Mouse (Mus musculus) C2C12 (cell line): ENCODE results near the gene Elmo3.

Experiments
- CEBPB ChIP-seq: IDR thresholded peaks from one replicate; pipeline ENCODE4 v1.6.1; 2011; ENCODE audit warnings: low read depth, mild to moderate bottlenecking, control low read depth, moderate library complexity
- CTCF ChIP-seq: IDR thresholded peaks from one replicate; pipeline ENCODE4 v1.5.1; 2011; ENCODE audit not compliant: control insufficient read depth, insufficient read depth, insufficient read length
- FOSL1 ChIP-seq: IDR thresholded peaks from one replicate; pipeline ENCODE4 v1.8.0; 2011; ENCODE audit warnings: mild to moderate bottlenecking, low read length; ENCODE audit not compliant: poor library complexity, insufficient read depth, severe bottlenecking
- MAX ChIP-seq: IDR thresholded peaks from one replicate; pipeline ENCODE4 v1.6.1; 2011; ENCODE audit warnings: mild to moderate bottlenecking, control low read depth
- MYOD1 ChIP-seq: IDR thresholded peaks from one replicate; pipeline ENCODE4 v1.6.1; 2011; ENCODE audit warnings: low read depth; ENCODE audit not compliant: control insufficient read depth, insufficient read length
- MYOG ChIP-seq: IDR thresholded peaks from one replicate; pipeline ENCODE4 v1.6.1; 2011; ENCODE audit not compliant: control insufficient read depth, insufficient read length; ENCODE audit errors: extremely low read depth
- USF1 ChIP-seq: IDR thresholded peaks from one replicate; pipeline ENCODE4 v1.6.1; 2011; ENCODE audit warnings: low read depth, mild to moderate bottlenecking, control low read depth, moderate library complexity

DNA sequence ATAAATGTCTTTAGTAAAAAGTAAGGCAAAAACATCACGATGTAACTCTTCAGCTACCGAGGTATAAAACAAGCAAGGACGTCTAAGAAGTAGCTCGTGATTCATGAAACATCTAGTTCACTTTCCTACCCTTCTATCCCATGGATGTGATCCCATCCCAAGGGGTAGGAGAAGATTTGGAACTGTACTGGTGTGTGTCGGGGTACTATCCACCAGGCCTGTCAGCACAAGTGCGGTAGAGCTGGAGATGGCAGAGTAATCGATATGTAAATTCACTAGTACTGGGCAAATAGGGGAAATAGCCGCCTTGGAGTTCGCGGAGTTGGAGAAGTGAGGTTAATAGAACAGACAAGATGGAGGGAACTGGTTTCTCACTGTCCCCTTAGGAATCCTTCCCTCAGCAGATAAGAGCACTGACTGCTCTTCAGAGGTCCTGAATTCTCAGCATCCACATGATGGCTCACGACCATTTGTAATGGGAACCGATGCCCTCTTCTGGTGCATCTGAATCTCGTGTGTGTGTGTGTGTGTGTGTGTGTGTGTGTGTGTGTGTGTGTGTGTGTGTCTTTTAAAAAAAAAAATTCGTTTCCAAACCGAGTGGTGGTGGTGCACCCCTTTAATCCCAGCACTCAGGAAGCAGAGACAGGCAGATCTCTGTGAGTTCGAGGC, 42.0 kb upstream of the Elmo3 start:
- TF ChIP-seq CTCF (no peak), MAX (no peak), CEBPB (no peak), USF1 (no peak), FOSL1 (no peak), MYOG (no peak), MYOD1 (no peak)
